ENCODE assay signal across 22 mouse cellular contexts in genomic region chr12:76013480-76013879, GRCm38 (mm10).
DNase-seq lines count a peak whose midpoint lies in the region; ATAC-seq and TF ChIP-seq lines count a peak whose summit lies in the region.
"Had no signal": no experiment of that assay in that cellular context is flagged by ENCODE, and none has a peak within 500 bp of the region (broad histone marks: within the 10 kb centered on the region; RNA-seq: fewer than 3 reads in every experiment).

No protein-coding gene starts in this region.

- H3K27ac ChIP-seq in embryonic fibroblast, embryonic 13.5 days (ENCODE audit: insufficient read depth, low read length), result peak overlapping the region; percentile 49; the same call in 1 of the 2 replicates
- H3K27ac ChIP-seq in forebrain, embryonic 12.5 days, result no peak overlapping the region
- H3K27ac ChIP-seq: embryonic facial prominence, embryonic 13.5 days; hindbrain, embryonic 10.5 days; hindbrain, embryonic 14.5 days; intestine, embryonic 15.5 days had no signal

- H3K4me2 ChIP-seq in forebrain, embryonic 12.5 days, result no peak overlapping the region
- H3K4me2 ChIP-seq: embryonic facial prominence, embryonic 13.5 days; heart, embryonic 12.5 days; hindbrain, embryonic 14.5 days; intestine, embryonic 15.5 days had no signal

- H3K9me3 ChIP-seq in forebrain, embryonic 12.5 days, result no peaks in the 10 kb centered on the region
- H3K9me3 ChIP-seq: embryonic facial prominence, embryonic 13.5 days; hindbrain, embryonic 10.5 days; intestine, embryonic 15.5 days had no signal

- H3K4me3 ChIP-seq in embryonic fibroblast, embryonic 13.5 days (ENCODE audit: insufficient read depth, low read length), result no peak overlapping the region
- H3K4me3 ChIP-seq in forebrain, embryonic 12.5 days (replicated peaks), result no peak overlapping the region
- H3K4me3 ChIP-seq: embryonic facial prominence, embryonic 13.5 days; erythroblast, embryonic 14.5 days; heart, embryonic 12.5 days; hindbrain, embryonic 10.5 days; intestine, embryonic 15.5 days had no signal

- H3K27me3 ChIP-seq in forebrain, embryonic 12.5 days, result no peaks in the 10 kb centered on the region
- H3K27me3 ChIP-seq: embryonic facial prominence, embryonic 13.5 days; heart, embryonic 12.5 days; intestine, embryonic 15.5 days had no signal

- WGBS in forebrain, embryonic 12.5 days, result 17% methylated on average over 4 of the region's 4 CpGs

- DNase-seq in 3134 (ENCODE audit: extremely low read depth, insufficient read length, low spot score) (peak; percentile 47), 3T3-L1 (ENCODE audit: low read depth, low spot score) (peak; percentile 81), NIH3T3 (ENCODE audit: low read depth) (peak; percentile 83)
- DNase-seq in urinary bladder, postnatal 14 days (ENCODE audit: low spot score), result no peak
- no peak for DNase-seq in layer of hippocampus, adult 11-12 months (ENCODE audit: low spot score)
- DNase-seq: adrenal gland, adult 2 months; adrenal gland, postnatal 25 days; cerebellum, adult 11-12 months; cerebellum, adult 9-10 months; cerebellum, postnatal 25 days; gastrocnemius, postnatal 10 days; kidney, adult 18-20 months had no signal

- TF ChIP-seq POLR2A in embryonic fibroblast, embryonic 13.5 days (IDR thresholded peaks at IDR 0.05; ENCODE audit: low read depth, low read length), result no peak

- no peak for TF ChIP-seq CTCF in embryonic fibroblast, embryonic 13.5 days (IDR thresholded peaks at IDR 0.05; ENCODE audit: borderline replicate concordance, insufficient read depth, low read length)

- H3K36me3 ChIP-seq in forebrain, embryonic 12.5 days (replicated peaks), result peaks cover 58% of the 10 kb centered on the region
- H3K36me3 ChIP-seq: intestine, embryonic 15.5 days had no signal

- no peak overlapping the region for H3K9ac ChIP-seq in forebrain, embryonic 12.5 days
- H3K9ac ChIP-seq: embryonic facial prominence, embryonic 13.5 days; heart, embryonic 12.5 days; hindbrain, embryonic 14.5 days; intestine, embryonic 15.5 days had no signal

- ATAC-seq in forebrain, embryonic 12.5 days (ENCODE audit: low FRiP score), result no peak
- ATAC-seq: activated CD4-positive, CD25-positive, alpha-beta regulatory T cell, adult 4 months; forebrain, embryonic 16.5 days; intestine, embryonic 15.5 days had no signal

- H3K4me1 ChIP-seq in embryonic fibroblast, embryonic 13.5 days (ENCODE audit: control insufficient read depth, insufficient read depth, low read length), result peaks cover 9% of the 10 kb centered on the region
- peaks cover 3% of the 10 kb centered on the region; the same call in 1 of the 2 replicates for H3K4me1 ChIP-seq in forebrain, embryonic 12.5 days
- H3K4me1 ChIP-seq: heart, embryonic 12.5 days; hindbrain, embryonic 10.5 days; intestine, embryonic 15.5 days had no signal

Comparison
In these comparisons a context has a peak if more than half of its experiments do, and no peak if none do; other contexts are left out.
1. DNase-seq: peak in 3134 (single experiment), 3T3-L1 (single experiment) and NIH3T3 (single experiment); none in urinary bladder, postnatal 14 days (single experiment) and layer of hippocampus, adult 11-12 months (single experiment).